Mouse (Mus musculus): ENCODE results near the gene Gpr137b.
"Not testable (repeated sequence)": the region's sequence is repeated elsewhere in the genome, so short reads cannot be mapped to it uniquely, and the experiment has no call there.

DNA sequence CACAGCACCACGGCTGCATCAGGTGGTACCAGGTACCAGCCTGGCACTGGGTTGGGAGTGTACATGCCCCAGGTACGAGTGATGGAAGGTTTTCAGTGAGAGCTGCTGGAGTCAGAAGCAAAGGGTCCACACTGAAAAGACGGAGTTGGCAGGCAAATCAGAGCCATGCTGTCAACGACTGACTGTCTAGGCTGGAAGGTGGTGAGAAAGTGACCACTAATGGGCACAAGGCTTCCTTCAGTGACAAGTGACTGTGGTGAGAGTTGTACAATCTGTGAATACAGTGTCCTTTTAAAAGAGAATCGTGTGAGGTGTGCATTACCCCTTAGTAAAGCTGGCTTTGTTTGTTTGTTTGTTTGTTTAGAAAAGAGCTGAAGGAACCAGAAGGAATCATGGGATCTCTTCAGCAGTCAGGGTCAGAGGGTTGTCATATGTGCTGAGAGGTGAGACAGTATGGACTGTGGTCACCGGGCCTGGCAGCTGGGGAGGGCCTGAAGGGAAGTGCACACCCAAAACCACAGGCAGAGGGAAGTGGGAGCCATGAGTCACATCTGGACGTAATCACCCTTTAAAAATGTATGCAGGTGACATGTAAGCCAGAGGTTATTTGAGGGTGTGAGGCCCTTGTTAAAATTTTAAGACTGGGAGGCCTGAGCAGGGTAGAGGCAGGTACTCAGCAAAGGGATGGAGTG is 15.5 kb downstream of the Gpr137b start:
- TF ChIP-seq FLI1 (IDR thresholded peaks at IDR 0.05; ENCODE audit: low read length); GATA1 (IDR thresholded peaks at IDR 0.05; ENCODE audit: borderline replicate concordance, low read length): not testable (repeated sequence)

All from megakaryocyte, embryonic 14.5 days (primary cell).